Mouse (Mus musculus): ENCODE data around the gene Cd82. TPM values are rescaled to one million over a fixed set of nuclear protein-coding genes. Genes with fewer than 3 reads are reported as not detected.

The Cd82 gene
- polyA plus RNA-seq, 1 experiment = 74.1 TPM

GRCm38 (mm10) chr2:93412101-93412500 lies 50.8 kb downstream of the Cd82 start:
- Histone ChIP-seq H3K4me1 (ENCODE audit: control insufficient read depth, insufficient read depth, low read length) (peaks cover 8% of the 10 kb centered on the region; the same call in 1 of the 2 replicates), H3K4me3 (ENCODE audit: insufficient read depth, low read length) (no peak overlapping the region), H3K27ac (ENCODE audit: insufficient read depth, low read depth, low read length) (no peak overlapping the region)
- TF ChIP-seq POLR2A (IDR thresholded peaks at IDR 0.05; ENCODE audit: borderline replicate concordance, low read depth, low read length) (no peak), CTCF (IDR thresholded peaks at IDR 0.05; ENCODE audit: low read depth, low read length) (no peak)

- TF ChIP-seq CTCF (IDR thresholded peaks at IDR 0.05; ENCODE audit: low read depth, low read length) = no peak
- TF ChIP-seq POLR2A (IDR thresholded peaks at IDR 0.05; ENCODE audit: borderline replicate concordance, low read depth, low read length) = no peak
- Histone ChIP-seq H3K4me1 (ENCODE audit: control insufficient read depth, insufficient read depth, low read length) (no peaks in the 10 kb centered on the region), H3K4me3 (ENCODE audit: insufficient read depth, low read length) (no peak overlapping the region), H3K27ac (ENCODE audit: insufficient read depth, low read depth, low read length) (no peak overlapping the region)
These were observed 51.9 kb downstream of the Cd82 start for GRCm38 (mm10) chr2:93410899-93411570.

- Histone ChIP-seq H3K27ac (ENCODE audit: insufficient read depth, low read depth, low read length) (no peak overlapping the region), H3K4me3 (ENCODE audit: insufficient read depth, low read length) (no peak overlapping the region), H3K4me1 (ENCODE audit: control insufficient read depth, insufficient read depth, low read length) (no peaks in the 10 kb centered on the region)
- TF ChIP-seq POLR2A (IDR thresholded peaks at IDR 0.05; ENCODE audit: borderline replicate concordance, low read depth, low read length) (no peak), CTCF (IDR thresholded peaks at IDR 0.05; ENCODE audit: low read depth, low read length) (no peak)
These were observed 57.9 kb downstream of the Cd82 start for GRCm38 (mm10) chr2:93405017-93405425.

GRCm38 (mm10) chr2:93404169-93404568 lies 58.8 kb downstream of the Cd82 start:
- Histone ChIP-seq H3K4me1 (ENCODE audit: control insufficient read depth, insufficient read depth, low read length) (no peaks in the 10 kb centered on the region), H3K27ac (ENCODE audit: insufficient read depth, low read depth, low read length) (no peak overlapping the region), H3K4me3 (ENCODE audit: insufficient read depth, low read length) (no peak overlapping the region)
- no peak for TF ChIP-seq POLR2A (IDR thresholded peaks at IDR 0.05; ENCODE audit: borderline replicate concordance, low read depth, low read length)
- no peak for TF ChIP-seq CTCF (IDR thresholded peaks at IDR 0.05; ENCODE audit: low read depth, low read length)

- Histone ChIP-seq H3K4me3 (ENCODE audit: insufficient read depth, low read length) (no peak overlapping the region), H3K4me1 (ENCODE audit: control insufficient read depth, insufficient read depth, low read length) (no peaks in the 10 kb centered on the region), H3K27ac (ENCODE audit: insufficient read depth, low read depth, low read length) (no peak overlapping the region)
- TF ChIP-seq POLR2A (IDR thresholded peaks at IDR 0.05; ENCODE audit: borderline replicate concordance, low read depth, low read length) = no peak
- no peak for TF ChIP-seq CTCF (IDR thresholded peaks at IDR 0.05; ENCODE audit: low read depth, low read length)
These were observed 59.7 kb downstream of the Cd82 start for GRCm38 (mm10) chr2:93403267-93403666.

- Histone ChIP-seq H3K4me1 (ENCODE audit: control insufficient read depth, insufficient read depth, low read length) (no peaks in the 10 kb centered on the region), H3K4me3 (ENCODE audit: insufficient read depth, low read length) (no peak overlapping the region), H3K27ac (ENCODE audit: insufficient read depth, low read depth, low read length) (no peak overlapping the region)
- TF ChIP-seq POLR2A (IDR thresholded peaks at IDR 0.05; ENCODE audit: borderline replicate concordance, low read depth, low read length) = no peak
- no peak for TF ChIP-seq CTCF (IDR thresholded peaks at IDR 0.05; ENCODE audit: low read depth, low read length)
These were observed 71.7 kb downstream of the Cd82 start for GRCm38 (mm10) chr2:93391198-93391597.

GRCm38 (mm10) chr2:93390170-93390926 lies 72.6 kb downstream of the Cd82 start:
- Histone ChIP-seq H3K4me1 (ENCODE audit: control insufficient read depth, insufficient read depth, low read length) (no peaks in the 10 kb centered on the region), H3K27ac (ENCODE audit: insufficient read depth, low read depth, low read length) (no peak overlapping the region), H3K4me3 (ENCODE audit: insufficient read depth, low read length) (no peak overlapping the region)
- no peak for TF ChIP-seq POLR2A (IDR thresholded peaks at IDR 0.05; ENCODE audit: borderline replicate concordance, low read depth, low read length)
- no peak for TF ChIP-seq CTCF (IDR thresholded peaks at IDR 0.05; ENCODE audit: low read depth, low read length)

- Histone ChIP-seq H3K4me3 (ENCODE audit: insufficient read depth, low read length) (no peak overlapping the region), H3K4me1 (ENCODE audit: control insufficient read depth, insufficient read depth, low read length) (no peaks in the 10 kb centered on the region), H3K27ac (ENCODE audit: insufficient read depth, low read depth, low read length) (no peak overlapping the region)
- TF ChIP-seq POLR2A (IDR thresholded peaks at IDR 0.05; ENCODE audit: borderline replicate concordance, low read depth, low read length) (no peak), CTCF (IDR thresholded peaks at IDR 0.05; ENCODE audit: low read depth, low read length) (no peak)
These were observed 76.0 kb downstream of the Cd82 start for GRCm38 (mm10) chr2:93386958-93387357.

GRCm38 (mm10) chr2:93383831-93384230 lies 79.1 kb downstream of the Cd82 start:
- Histone ChIP-seq H3K4me1 (ENCODE audit: control insufficient read depth, insufficient read depth, low read length) (no peaks in the 10 kb centered on the region), H3K4me3 (ENCODE audit: insufficient read depth, low read length) (no peak overlapping the region), H3K27ac (ENCODE audit: insufficient read depth, low read depth, low read length) (no peak overlapping the region)
- TF ChIP-seq CTCF (IDR thresholded peaks at IDR 0.05; ENCODE audit: low read depth, low read length) = no peak

- no peak for TF ChIP-seq POLR2A (IDR thresholded peaks at IDR 0.05; ENCODE audit: borderline replicate concordance, low read depth, low read length)
- TF ChIP-seq CTCF (IDR thresholded peaks at IDR 0.05; ENCODE audit: low read depth, low read length) = no peak
- Histone ChIP-seq H3K27ac (ENCODE audit: insufficient read depth, low read depth, low read length) (no peak overlapping the region), H3K4me3 (ENCODE audit: insufficient read depth, low read length) (no peak overlapping the region), H3K4me1 (ENCODE audit: control insufficient read depth, insufficient read depth, low read length) (no peaks in the 10 kb centered on the region)
These were observed 82.3 kb downstream of the Cd82 start for GRCm38 (mm10) chr2:93380680-93381089.
